Mouse (Mus musculus): Measurements from ENCODE around the gene Agmo. TPM values are rescaled to one million over a fixed set of nuclear protein-coding genes. Genes with fewer than 3 reads are reported as not detected.

Agmo gene
- polyA plus RNA-seq, 1 experiment from 2014 or later, result 0.37 TPM

DNA sequence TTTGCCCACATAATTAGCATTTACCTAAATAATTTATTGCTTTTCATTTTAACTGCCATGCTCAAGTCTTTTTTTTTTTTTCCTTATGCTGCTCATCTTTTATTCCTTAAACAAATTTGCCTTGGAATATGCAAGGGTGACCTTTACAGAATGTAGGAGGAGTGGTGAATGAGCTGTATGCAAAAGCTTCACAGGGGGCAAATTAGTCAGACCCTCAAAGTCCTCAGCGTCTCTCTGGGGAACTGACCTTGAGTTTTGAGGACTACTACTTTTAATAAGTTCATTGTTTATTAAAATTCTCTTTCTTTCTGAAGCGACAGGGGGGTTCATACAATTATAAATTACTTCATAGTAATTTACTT, 33.2 kb downstream of the Agmo start:
- H3K9me3 ChIP-seq, result no peaks in the 10 kb centered on the region
- H3K9ac ChIP-seq, result no peak overlapping the region
- H3K27me3 ChIP-seq, result no peaks in the 10 kb centered on the region
- ATAC-seq (ENCODE audit: insufficient number of reproducible peaks, insufficient read depth, low FRiP score, low TSS enrichment), result no peak
- 62% methylated on average over 2 of the region's 2 CpGs for WGBS
- no peak overlapping the region for H3K4me2 ChIP-seq (replicated peaks)
- no peak overlapping the region for H3K4me3 ChIP-seq
- no peaks in the 10 kb centered on the region for H3K4me1 ChIP-seq
- H3K27ac ChIP-seq, result no peak overlapping the region
- no peaks in the 10 kb centered on the region for H3K36me3 ChIP-seq

- 44% methylated on average over 1 of the region's 1 CpGs for WGBS
- no peak for ATAC-seq (ENCODE audit: insufficient number of reproducible peaks, insufficient read depth, low FRiP score, low TSS enrichment)
These were observed 65.6 kb downstream of the Agmo start for GRCm38 (mm10) chr12:37306956-37307466.

DNA sequence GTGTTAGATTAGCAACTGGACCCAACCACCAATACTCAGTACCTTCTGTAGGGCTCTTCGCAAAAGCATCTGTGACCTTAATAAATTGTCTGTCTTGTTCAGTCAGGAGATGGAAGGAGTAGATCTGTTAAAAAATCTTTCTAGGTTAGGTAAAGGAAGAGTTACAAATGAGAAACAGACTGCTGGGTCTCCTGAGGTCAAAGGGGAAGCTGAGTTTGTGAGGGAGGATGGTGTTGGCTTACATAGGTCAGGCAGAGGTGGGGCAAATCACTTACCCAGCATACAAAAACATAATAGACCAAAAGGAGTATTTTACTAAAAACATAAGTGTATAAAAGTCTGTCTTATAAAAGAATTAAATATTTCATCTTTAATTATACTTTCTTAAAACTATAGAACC, 69.3 kb downstream of the Agmo start:
- Histone ChIP-seq H3K4me1 (no peaks in the 10 kb centered on the region), H3K4me3 (no peak overlapping the region), H3K9me3 (no peaks in the 10 kb centered on the region), H3K27me3 (no peaks in the 10 kb centered on the region), H3K27ac (no peak overlapping the region), H3K4me2 (replicated peaks) (no peak overlapping the region), H3K9ac (no peak overlapping the region), H3K36me3 (no peaks in the 10 kb centered on the region)
- WGBS, result 24% methylated on average over 1 of the region's 1 CpGs
- no peak for ATAC-seq (ENCODE audit: insufficient number of reproducible peaks, insufficient read depth, low FRiP score, low TSS enrichment)

More at GRCm38 (mm10) chr12:37306956-37307466, 65.6 kb downstream of the Agmo start:
- Histone ChIP-seq H3K4me2 (replicated peaks) (no peak overlapping the region), H3K36me3 (no peaks in the 10 kb centered on the region), H3K9ac (no peak overlapping the region), H3K4me1 (no peaks in the 10 kb centered on the region), H3K27ac (no peak overlapping the region), H3K4me3 (no peak overlapping the region), H3K27me3 (no peaks in the 10 kb centered on the region), H3K9me3 (no peaks in the 10 kb centered on the region)

DNA sequence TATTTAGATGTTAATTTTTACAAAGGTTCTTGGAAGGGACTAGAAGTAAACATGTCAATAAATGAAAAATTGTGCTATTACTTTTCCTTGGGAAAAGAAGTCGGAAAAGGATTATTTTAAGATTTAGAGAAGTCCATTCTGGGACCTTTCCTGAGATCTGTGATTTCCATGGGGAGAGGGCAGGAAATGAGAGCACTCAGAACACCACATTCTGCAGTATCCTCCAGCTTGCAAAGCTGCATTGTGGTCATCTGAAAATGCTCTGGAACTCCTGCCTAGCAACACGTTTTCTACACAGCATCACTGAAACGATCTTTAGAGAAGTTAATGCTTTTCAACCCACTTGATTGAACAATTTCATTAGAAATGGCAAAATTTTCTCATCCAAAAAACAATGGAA, 81.4 kb downstream of the Agmo start:
- no peak overlapping the region for H3K4me2 ChIP-seq (replicated peaks)
- ATAC-seq (ENCODE audit: insufficient number of reproducible peaks, insufficient read depth, low FRiP score, low TSS enrichment), result no peak
- H3K9ac ChIP-seq, result no peak overlapping the region
- no peak overlapping the region for H3K27ac ChIP-seq
- H3K4me3 ChIP-seq, result no peak overlapping the region
- no peaks in the 10 kb centered on the region for H3K9me3 ChIP-seq
- no peaks in the 10 kb centered on the region for H3K4me1 ChIP-seq
- no peaks in the 10 kb centered on the region for H3K27me3 ChIP-seq
- H3K36me3 ChIP-seq, result no peaks in the 10 kb centered on the region
- 52% methylated on average over 3 of the region's 3 CpGs for WGBS

GRCm38 (mm10) chr12:37334987-37335386, 93.5 kb downstream of the Agmo start:
- ATAC-seq (ENCODE audit: insufficient number of reproducible peaks, insufficient read depth, low FRiP score, low TSS enrichment), result no peak
- Histone ChIP-seq H3K4me2 (replicated peaks) (no peak overlapping the region), H3K27me3 (no peaks in the 10 kb centered on the region), H3K27ac (no peak overlapping the region), H3K36me3 (no peaks in the 10 kb centered on the region), H3K4me1 (no peaks in the 10 kb centered on the region), H3K4me3 (no peak overlapping the region), H3K9me3 (no peaks in the 10 kb centered on the region), H3K9ac (no peak overlapping the region)
- WGBS, result 48% methylated on average over 5 of the region's 5 CpGs

DNA sequence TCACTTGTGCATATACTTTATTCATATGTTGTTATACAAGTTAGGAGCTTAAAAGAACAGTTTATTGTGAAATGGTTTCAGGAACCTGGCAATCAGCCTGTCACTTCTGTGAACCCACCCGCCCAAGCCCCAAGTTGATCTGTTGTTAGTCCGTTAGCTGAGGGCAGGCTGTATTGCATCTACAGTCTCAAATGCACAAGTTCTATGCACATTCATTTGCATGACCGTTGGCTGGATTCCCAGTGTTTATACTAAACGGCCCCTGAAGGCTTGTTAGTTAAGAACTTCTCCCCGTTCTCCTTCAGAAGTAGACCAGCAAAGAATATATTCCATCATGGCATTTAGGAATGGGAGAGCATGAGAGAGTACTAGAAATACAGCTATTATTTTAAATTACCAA, 102.8 kb downstream of the Agmo start:
- no peaks in the 10 kb centered on the region for H3K36me3 ChIP-seq
- ATAC-seq (ENCODE audit: insufficient number of reproducible peaks, insufficient read depth, low FRiP score, low TSS enrichment), result no peak
- 46% methylated on average over 5 of the region's 5 CpGs for WGBS
- H3K4me2 ChIP-seq (replicated peaks), result no peak overlapping the region
- no peak overlapping the region for H3K27ac ChIP-seq
- H3K4me1 ChIP-seq, result no peaks in the 10 kb centered on the region
- H3K9ac ChIP-seq, result no peak overlapping the region
- no peaks in the 10 kb centered on the region for H3K27me3 ChIP-seq
- H3K4me3 ChIP-seq, result no peak overlapping the region
- H3K9me3 ChIP-seq, result no peaks in the 10 kb centered on the region

DNA sequence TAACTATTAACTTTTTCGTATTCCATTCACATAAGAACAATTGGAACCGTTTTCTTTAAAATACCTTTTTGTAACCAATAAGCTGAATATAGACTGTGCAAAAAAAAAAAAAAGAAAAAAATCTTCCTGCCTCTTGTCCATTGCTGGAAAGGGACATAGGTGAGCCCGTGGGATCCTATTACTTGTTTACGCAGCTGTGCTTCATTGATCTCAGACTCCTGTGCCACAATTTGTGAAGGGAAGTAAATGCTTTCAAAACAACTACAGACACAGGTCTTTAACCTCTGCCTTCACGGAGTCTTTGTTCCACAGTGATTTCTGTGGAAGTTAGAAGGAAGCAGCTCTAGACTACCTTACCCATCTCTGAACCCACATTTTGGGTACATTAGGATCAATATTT, 104.3 kb downstream of the Agmo start:
- Histone ChIP-seq H3K4me3 (no peak overlapping the region), H3K9me3 (no peaks in the 10 kb centered on the region), H3K9ac (no peak overlapping the region), H3K36me3 (no peaks in the 10 kb centered on the region), H3K4me2 (replicated peaks) (no peak overlapping the region), H3K27ac (no peak overlapping the region), H3K27me3 (no peaks in the 10 kb centered on the region), H3K4me1 (no peaks in the 10 kb centered on the region)
- no peak for ATAC-seq (ENCODE audit: insufficient number of reproducible peaks, insufficient read depth, low FRiP score, low TSS enrichment)
- 18% methylated on average over 5 of the region's 5 CpGs for WGBS

DNA sequence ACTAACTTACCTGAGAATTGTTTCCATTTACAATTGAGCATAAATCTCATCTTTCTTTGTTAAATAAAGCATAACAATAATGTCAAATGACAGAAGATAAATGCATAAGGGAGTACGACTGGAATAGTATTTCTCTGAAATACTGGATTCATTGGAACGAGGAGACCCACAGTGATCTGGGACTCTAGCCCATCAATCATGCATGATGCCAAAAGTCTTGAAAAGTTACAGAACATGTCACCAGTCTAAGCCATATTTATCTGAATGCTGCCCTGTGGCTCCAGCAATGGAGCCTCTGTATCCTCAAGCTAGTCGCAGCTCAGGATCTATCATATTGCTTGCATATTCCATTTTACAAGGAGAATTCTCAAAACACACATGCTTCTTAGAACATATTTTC, 150.9 kb downstream of the Agmo start:
- Histone ChIP-seq H3K4me3 (no peak overlapping the region), H3K9me3 (no peaks in the 10 kb centered on the region), H3K27ac (no peak overlapping the region), H3K4me1 (no peaks in the 10 kb centered on the region), H3K36me3 (no peaks in the 10 kb centered on the region), H3K9ac (no peak overlapping the region), H3K27me3 (no peaks in the 10 kb centered on the region), H3K4me2 (replicated peaks) (no peak overlapping the region)
- WGBS, result 76% methylated on average over 3 of the region's 3 CpGs
- no peak for ATAC-seq (ENCODE audit: insufficient number of reproducible peaks, insufficient read depth, low FRiP score, low TSS enrichment)

GRCm38 (mm10) chr12:37402541-37402940, 161.1 kb downstream of the Agmo start:
- WGBS, result 90% methylated on average over 6 of the region's 6 CpGs

GRCm38 (mm10) chr12:37426350-37426749, 184.9 kb downstream of the Agmo start:
- Histone ChIP-seq H3K4me1 (0 out of 2 replicates have a peak, but pooled peaks cover 5% of the 10 kb centered on the region), H3K36me3 (no peaks in the 10 kb centered on the region), H3K9ac (no peak overlapping the region), H3K27me3 (no peaks in the 10 kb centered on the region), H3K9me3 (no peaks in the 10 kb centered on the region), H3K4me3 (no peak overlapping the region), H3K27ac (no peak overlapping the region), H3K4me2 (replicated peaks) (no peak overlapping the region)
- no peak for ATAC-seq (ENCODE audit: insufficient number of reproducible peaks, insufficient read depth, low FRiP score, low TSS enrichment)
- 75% methylated on average over 5 of the region's 5 CpGs for WGBS

More at GRCm38 (mm10) chr12:37402541-37402940, 161.1 kb downstream of the Agmo start:
- Histone ChIP-seq H3K4me2 (replicated peaks) (no peak overlapping the region), H3K9me3 (no peaks in the 10 kb centered on the region), H3K4me1 (no peaks in the 10 kb centered on the region), H3K9ac (no peak overlapping the region), H3K36me3 (no peaks in the 10 kb centered on the region), H3K27ac (no peak overlapping the region), H3K4me3 (no peak overlapping the region), H3K27me3 (no peaks in the 10 kb centered on the region)
- ATAC-seq (ENCODE audit: insufficient number of reproducible peaks, insufficient read depth, low FRiP score, low TSS enrichment), result no peak

GRCm38 (mm10) chr12:37426750-37427149, 185.3 kb downstream of the Agmo start:
- WGBS, result 26% methylated on average over 5 of the region's 5 CpGs

GRCm38 (mm10) chr12:37434466-37434865, 193.0 kb downstream of the Agmo start:
- Histone ChIP-seq H3K9ac (no peak overlapping the region), H3K27ac (no peak overlapping the region), H3K36me3 (no peaks in the 10 kb centered on the region), H3K4me2 (replicated peaks) (no peak overlapping the region), H3K4me3 (no peak overlapping the region), H3K9me3 (no peaks in the 10 kb centered on the region), H3K4me1 (no peaks in the 10 kb centered on the region), H3K27me3 (no peaks in the 10 kb centered on the region)
- WGBS, result 72% methylated on average over 1 of the region's 1 CpGs
- no peak for ATAC-seq (ENCODE audit: insufficient number of reproducible peaks, insufficient read depth, low FRiP score, low TSS enrichment)

More at GRCm38 (mm10) chr12:37426750-37427149, 185.3 kb downstream of the Agmo start:
- Histone ChIP-seq H3K36me3 (no peaks in the 10 kb centered on the region), H3K4me2 (replicated peaks) (no peak overlapping the region), H3K9me3 (no peaks in the 10 kb centered on the region), H3K4me1 (0 out of 2 replicates have a peak, but pooled peaks cover 5% of the 10 kb centered on the region), H3K4me3 (no peak overlapping the region), H3K9ac (no peak overlapping the region), H3K27ac (no peak overlapping the region), H3K27me3 (no peaks in the 10 kb centered on the region)
- ATAC-seq (ENCODE audit: insufficient number of reproducible peaks, insufficient read depth, low FRiP score, low TSS enrichment), result no peak

Measured in embryonic facial prominence, embryonic 12.5 days (tissue).